Mouse (Mus musculus) forebrain, embryonic 16.5 days (tissue): ENCODE measurements around the gene Gm10770. TPM values are rescaled to one million over a fixed set of nuclear protein-coding genes. Genes with fewer than 3 reads are reported as not detected.
"Not testable (repeated sequence)": the region's sequence is repeated elsewhere in the genome, so short reads cannot be mapped to it uniquely, and the experiment has no call there.

Experiments used
- ATAC-seq: fragments of 200-750 bp; cut with Nextera tagmentation; 2 replicates; pipeline ENCODE4 v1.8.0; 2017; ENCODE audit warnings: mild to moderate bottlenecking, moderate library complexity
- H3K27ac ChIP-seq: fragments of 300-500 bp; sonication (generic); 2 replicates; pipeline ENCODE4 v1.5.1; 2014; ENCODE audit warnings: low read length, control low read depth
- H3K27me3 ChIP-seq: fragments of 300-500 bp; sonication (generic); replicated peaks from 2 replicates; pipeline ENCODE4 v1.6.1; 2014; ENCODE audit warnings: low read length; ENCODE audit not compliant: control insufficient read depth, insufficient read depth
- H3K36me3 ChIP-seq: fragments of 300-500 bp; sonication (generic); 2 replicates; pipeline ENCODE4 v1.6.1; 2014; ENCODE audit not compliant: control insufficient read depth, insufficient read depth
- H3K4me1 ChIP-seq: fragments of 300-500 bp; sonication (generic); replicated peaks from 2 replicates; pipeline ENCODE4 v1.6.1; 2014; ENCODE audit warnings: low read length; ENCODE audit not compliant: control insufficient read depth, insufficient read depth
- H3K4me2 ChIP-seq: fragments of 300-500 bp; sonication (generic); 2 replicates; pipeline ENCODE4 v1.6.1; 2014; ENCODE audit warnings: mild to moderate bottlenecking, low read length, control low read depth
- H3K4me3 ChIP-seq: fragments of 300-500 bp; sonication (generic); replicated peaks from 2 replicates; pipeline ENCODE4 v1.5.1; 2014; ENCODE audit warnings: mild to moderate bottlenecking, low read length, control low read depth
- H3K9ac ChIP-seq: fragments of 300-500 bp; sonication (generic); replicated peaks from 2 replicates; pipeline ENCODE4 v1.6.1; 2014; ENCODE audit warnings: low read depth, low read length, control low read depth
- H3K9me3 ChIP-seq: fragments of 300-500 bp; sonication (generic); 2 replicates; pipeline ENCODE4 v1.6.1; 2016; ENCODE audit warnings: low read length; ENCODE audit not compliant: control insufficient read depth
- WGBS: fragments of 180-500 bp; shearing (Covaris S2); extraction: QIAGEN DNeasy Blood & Tissue Kit; methylation state at CpG from one replicate; pipeline ENCODE4 v1.1.7; 2014; 5-methylcytosine and 5-hydroxymethylcytosine counted together
- polyA plus RNA-seq: library from polyadenylated mRNA; unstranded; fragments of >200 nt; fragmentation: Nextera tagmentation; extraction: Ambion mirVana; gene quantifications from 2 replicates; pipeline ENCODE4 v1.2.1, GENCODE M21; 2015

The Gm10770 gene
- polyA plus RNA-seq, 1 experiment from 2014 or later = not detected

DNA sequence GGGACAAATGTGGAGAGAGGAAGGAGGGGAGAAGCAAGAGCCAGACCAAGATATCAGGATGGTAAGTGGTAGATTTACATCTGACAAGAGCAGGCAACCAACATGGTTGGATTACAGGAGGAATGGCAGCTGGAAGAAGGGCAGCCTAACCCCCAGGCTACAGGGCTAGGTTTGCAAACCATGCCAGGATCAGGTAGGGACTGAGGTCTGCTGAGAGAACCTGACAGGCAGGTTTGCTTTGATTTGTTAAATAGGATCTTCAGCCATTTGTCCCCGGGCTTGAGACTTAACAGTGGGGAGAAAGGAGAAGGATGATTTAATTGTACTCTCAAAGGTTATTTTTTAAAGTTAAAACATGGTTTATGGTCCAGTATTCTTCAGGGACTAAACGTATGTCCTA is 46.7 kb downstream of the Gm10770 start:
- Histone ChIP-seq H3K9ac (no peak overlapping the region), H3K27me3 (no peaks in the 10 kb centered on the region), H3K27ac (no peak overlapping the region), H3K4me1 (peaks cover 6% of the 10 kb centered on the region), H3K36me3 (peaks cover 25% of the 10 kb centered on the region), H3K9me3 (peaks cover 19% of the 10 kb centered on the region), H3K4me3 (no peak overlapping the region), H3K4me2 (no peak overlapping the region)
- ATAC-seq = no peak
- WGBS = 90% methylated on average over 2 of the region's 2 CpGs

- 89% methylated on average over 1 of the region's 1 CpGs for WGBS
- H3K9me3 ChIP-seq = peaks cover 21% of the 10 kb centered on the region
- not testable (repeated sequence) for H3K4me1 ChIP-seq, H3K9ac ChIP-seq, H3K4me3 ChIP-seq, ATAC-seq, H3K27ac ChIP-seq, H3K27me3 ChIP-seq, H3K4me2 ChIP-seq
- peaks cover 25% of the 10 kb centered on the region for H3K36me3 ChIP-seq
Measured at GRCm38 (mm10) chr2:150132002-150132401, 47.5 kb downstream of the Gm10770 start.

Other genes with a start within 250 kb of the Gm10770 start
- 12.2 and 13.1 TPM in 2 replicates for gene Zfp120, start 43.0 kb downstream of the Gm10770 start, polyA plus RNA-seq
- gene Gm14139, start 2.1 kb upstream of the Gm10770 start, polyA plus RNA-seq = not detected in 2 replicates
- 11.7 and 13.3 TPM in 2 replicates for gene Zfp937, start 38.4 kb upstream of the Gm10770 start, polyA plus RNA-seq
- 3.3 and 4.9 TPM in 2 replicates for gene Gm21994, start 75.9 kb upstream of the Gm10770 start, polyA plus RNA-seq
- not detected in 2 replicates for gene Gm14124, start 77.8 kb upstream of the Gm10770 start, polyA plus RNA-seq
- gene Gm10130, start 144.0 kb upstream of the Gm10770 start, polyA plus RNA-seq = 1.1 and 3.1 TPM in 2 replicates
- gene 3300002I08Rik, start 183.1 kb upstream of the Gm10770 start, polyA plus RNA-seq = 16.0 and 17.0 TPM in 2 replicates